ENCODE assay signal across 24 mouse cellular contexts in the genomic region with DNA sequence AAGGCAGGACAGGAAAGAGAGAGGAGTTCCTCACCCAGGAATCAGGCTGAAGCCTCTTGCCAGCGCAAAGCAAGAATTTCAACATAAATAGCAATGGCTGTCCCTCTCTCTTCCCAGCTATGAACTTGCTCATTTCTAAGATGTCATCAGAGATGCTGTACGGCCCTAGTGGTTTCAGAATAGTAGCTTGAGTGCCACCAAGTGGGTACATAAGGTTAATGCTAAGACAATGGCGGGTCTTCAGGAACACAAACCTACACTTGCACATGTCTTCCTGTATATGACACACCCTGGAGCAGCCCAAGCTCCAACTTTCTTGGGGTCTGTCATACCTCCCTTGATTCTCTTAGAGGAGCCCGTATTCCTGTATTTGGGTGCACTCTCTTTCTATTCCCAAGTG. TPM values are rescaled to one million over a fixed set of nuclear protein-coding genes. Genes with fewer than 3 reads are reported as not detected.
A peak's percentile ranks its signal among the peaks of the same experiment; 100 is the strongest.
DNase-seq lines count a peak whose midpoint lies in the region; ATAC-seq and TF ChIP-seq lines count a peak whose summit lies in the region.
"Had no signal": no experiment of that assay in that cellular context is flagged by ENCODE, and none has a peak within 500 bp of the region (broad histone marks: within the 10 kb centered on the region; RNA-seq: fewer than 3 reads in every experiment).

No protein-coding gene starts in this region.

- no peaks in the 10 kb centered on the region for H3K36me3 ChIP-seq in kidney, postnatal 0 days (ENCODE audit: insufficient read depth, low read length)
- no peaks in the 10 kb centered on the region for H3K36me3 ChIP-seq in kidney, embryonic 16.5 days (ENCODE audit: insufficient read depth, low read length)
- H3K36me3 ChIP-seq in hindbrain, embryonic 11.5 days (ENCODE audit: control insufficient read depth, insufficient read depth, low read length), result no peaks in the 10 kb centered on the region
- H3K36me3 ChIP-seq: embryonic facial prominence, embryonic 15.5 days; limb, embryonic 13.5 days had no signal

- 69% methylated on average over 4 of the region's 4 CpGs for WGBS in kidney, postnatal 0 days
- WGBS in kidney, embryonic 16.5 days, result 66% methylated on average over 4 of the region's 4 CpGs
- 77% methylated on average over 4 of the region's 4 CpGs for WGBS in hindbrain, embryonic 11.5 days

- no peaks in the 10 kb centered on the region for H3K9me3 ChIP-seq in kidney, postnatal 0 days (replicated peaks; ENCODE audit: low read length)
- no peaks in the 10 kb centered on the region for H3K9me3 ChIP-seq in kidney, embryonic 16.5 days (ENCODE audit: low read length)
- H3K9me3 ChIP-seq in hindbrain, embryonic 11.5 days (ENCODE audit: control insufficient read depth, low read length), result no peaks in the 10 kb centered on the region
- H3K9me3 ChIP-seq: embryonic facial prominence, embryonic 15.5 days; limb, embryonic 13.5 days had no signal

- no peak overlapping the region for H3K9ac ChIP-seq in kidney, postnatal 0 days (ENCODE audit: low read depth, low read length)
- H3K9ac ChIP-seq in kidney, embryonic 16.5 days (replicated peaks; ENCODE audit: low read length), result no peak overlapping the region
- H3K9ac ChIP-seq in hindbrain, embryonic 11.5 days (ENCODE audit: low read depth, low read length), result no peak overlapping the region
- H3K9ac ChIP-seq: embryonic facial prominence, embryonic 15.5 days; limb, embryonic 13.5 days had no signal

- no peak for ATAC-seq in kidney, postnatal 0 days (replicated peaks; ENCODE audit: low FRiP score, low read depth)
- ATAC-seq in kidney, embryonic 16.5 days (ENCODE audit: low FRiP score, low TSS enrichment), result no peak
- peak; percentile 22 to 39; a peak in 3 of 4 replicates for ATAC-seq in hematopoietic stem cell, adult 5-6 weeks (replicated peaks in 1 of 2; ENCODE audit: insufficient read depth in 1 of 2, low FRiP score in 2 of 2, low TSS enrichment in 1 of 2, low read depth in 1 of 2, poor library complexity in 2 of 2, severe bottlenecking in 2 of 2)
- no peak for ATAC-seq in hindbrain, embryonic 11.5 days (ENCODE audit: low FRiP score)
- ATAC-seq: forebrain, embryonic 14.5 days had no signal

- TF ChIP-seq CTCF in kidney, postnatal 0 days (IDR thresholded peaks at IDR 0.05; ENCODE audit: low read depth), result peak; percentile 32; the same call in 1 of the 2 replicates

- no peak overlapping the region for H3K27ac ChIP-seq in kidney, postnatal 0 days
- H3K27ac ChIP-seq in kidney, embryonic 16.5 days (ENCODE audit: low read length), result no peak overlapping the region
- no peak overlapping the region for H3K27ac ChIP-seq in hindbrain, embryonic 11.5 days (ENCODE audit: low read depth, low read length)
- H3K27ac ChIP-seq: embryonic facial prominence, embryonic 15.5 days; left cerebral cortex, adult 2 months; limb, embryonic 13.5 days had no signal

- no peaks in the 10 kb centered on the region for H3K27me3 ChIP-seq in kidney, postnatal 0 days (ENCODE audit: insufficient read depth, low read length)
- H3K27me3 ChIP-seq in kidney, embryonic 16.5 days (ENCODE audit: insufficient read depth, low read length), result no peaks in the 10 kb centered on the region
- no peaks in the 10 kb centered on the region for H3K27me3 ChIP-seq in hindbrain, embryonic 11.5 days (ENCODE audit: control insufficient read depth, insufficient read depth, low read length)
- H3K27me3 ChIP-seq: embryonic facial prominence, embryonic 15.5 days; limb, embryonic 13.5 days had no signal

- no peak overlapping the region for H3K4me3 ChIP-seq in kidney, postnatal 0 days (replicated peaks; ENCODE audit: low read depth, low read length)
- H3K4me3 ChIP-seq in kidney, embryonic 16.5 days (ENCODE audit: low read length), result no peak overlapping the region
- no peak overlapping the region for H3K4me3 ChIP-seq in hindbrain, embryonic 11.5 days (ENCODE audit: low read depth, low read length)
- H3K4me3 ChIP-seq: embryonic facial prominence, embryonic 15.5 days; left cerebral cortex, adult 2 months; limb, embryonic 13.5 days had no signal

- DNase-seq in kidney, postnatal 0 days (ENCODE audit: low spot score), result peak; percentile 14
- peak; percentile 33 for DNase-seq in thymus, postnatal 0 days (ENCODE audit: low spot score)
- DNase-seq in thymus, postnatal 36 days, result no peak
- peak; percentile 13 for DNase-seq in thymus, postnatal 4 days
- no peak for DNase-seq in gastrocnemius, postnatal 25 days
- no peak for DNase-seq in hindbrain, embryonic 11.5 days (ENCODE audit: low spot score)
- DNase-seq: adrenal gland, postnatal 10 days; cerebellum, postnatal 25 days; heart, postnatal 36 days; kidney, adult 11 months; lung, adult 2 months had no signal

- no peak overlapping the region for H3K4me2 ChIP-seq in kidney, postnatal 0 days (ENCODE audit: low read length)
- no peak overlapping the region for H3K4me2 ChIP-seq in kidney, embryonic 16.5 days (replicated peaks; ENCODE audit: low read depth, low read length)
- H3K4me2 ChIP-seq in hindbrain, embryonic 11.5 days (replicated peaks; ENCODE audit: low read depth, low read length), result no peak overlapping the region
- H3K4me2 ChIP-seq: embryonic facial prominence, embryonic 15.5 days; heart, embryonic 11.5 days; limb, embryonic 13.5 days; midbrain, embryonic 11.5 days had no signal

- H3K4me1 ChIP-seq in kidney, postnatal 0 days (replicated peaks; ENCODE audit: insufficient read depth, low read length), result no peaks in the 10 kb centered on the region
- no peaks in the 10 kb centered on the region for H3K4me1 ChIP-seq in kidney, embryonic 16.5 days (ENCODE audit: insufficient read depth, low read length)
- no peaks in the 10 kb centered on the region for H3K4me1 ChIP-seq in hindbrain, embryonic 11.5 days (replicated peaks; ENCODE audit: control insufficient read depth, insufficient read depth, low read length)
- H3K4me1 ChIP-seq: embryonic facial prominence, embryonic 15.5 days; limb, embryonic 13.5 days had no signal

RNA-seq across cellular contexts. Expression of a gene that starts 32.0 kb away (rescaled TPM):
- 4.5 and 5.0 TPM in 2 replicates for polyA plus RNA-seq in kidney, postnatal 0 days (2015; fragmentation: Nextera tagmentation; extraction: Ambion mirVana)
- 7.5 and 9.1 TPM in 2 replicates for polyA plus RNA-seq in kidney, embryonic 16.5 days (2015; fragmentation: Nextera tagmentation; extraction: Ambion mirVana)
- polyA plus RNA-seq in thymus, postnatal 0 days (2015; fragmentation: Nextera tagmentation; extraction: Ambion mirVana), result 3.0 and 3.2 TPM in 2 replicates
- total RNA-seq in hematopoietic stem cell, adult 5-6 weeks (2017), result 7.3 and 9.6 TPM in 2 replicates
- total RNA-seq in gastrocnemius, postnatal 25 days (2021), result 1 to 10 TPM; 1.4 to 1.7 TPM
- 14.0 and 15.1 TPM in 2 replicates for polyA plus RNA-seq in hindbrain, embryonic 11.5 days (2014; fragmentation: Nextera tagmentation; extraction: Ambion mirVana)

RNA-seq across cellular contexts. Expression of a gene that starts 51.3 kb away (rescaled TPM):
- polyA plus RNA-seq in kidney, postnatal 0 days (2015; fragmentation: Nextera tagmentation; extraction: Ambion mirVana), result 70.8 and 73.1 TPM in 2 replicates
- 66.2 and 68.1 TPM in 2 replicates for polyA plus RNA-seq in kidney, embryonic 16.5 days (2015; fragmentation: Nextera tagmentation; extraction: Ambion mirVana)
- 54.3 and 63.7 TPM in 2 replicates for polyA plus RNA-seq in thymus, postnatal 0 days (2015; fragmentation: Nextera tagmentation; extraction: Ambion mirVana)
- 26.0 and 39.5 TPM in 2 replicates for total RNA-seq in hematopoietic stem cell, adult 5-6 weeks (2017)
- total RNA-seq in gastrocnemius, postnatal 25 days (2021), result 1 to 10 TPM; 2.8 to 4.2 TPM
- polyA plus RNA-seq in hindbrain, embryonic 11.5 days (2014; fragmentation: Nextera tagmentation; extraction: Ambion mirVana), result 38.8 and 43.5 TPM in 2 replicates

RNA-seq across cellular contexts. Expression of a gene that starts 51.4 kb away (rescaled TPM):
- polyA plus RNA-seq in kidney, postnatal 0 days (2015; fragmentation: Nextera tagmentation; extraction: Ambion mirVana), result 12.6 and 14.8 TPM in 2 replicates
- 13.8 and 15.6 TPM in 2 replicates for polyA plus RNA-seq in kidney, embryonic 16.5 days (2015; fragmentation: Nextera tagmentation; extraction: Ambion mirVana)
- 2.2 and 3.4 TPM in 2 replicates for polyA plus RNA-seq in thymus, postnatal 0 days (2015; fragmentation: Nextera tagmentation; extraction: Ambion mirVana)
- 7.6 and 7.7 TPM in 2 replicates for total RNA-seq in hematopoietic stem cell, adult 5-6 weeks (2017)
- 1 to 10 TPM; 4.0 to 4.7 TPM for total RNA-seq in gastrocnemius, postnatal 25 days (2021)
- 16.2 and 16.7 TPM in 2 replicates for polyA plus RNA-seq in hindbrain, embryonic 11.5 days (2014; fragmentation: Nextera tagmentation; extraction: Ambion mirVana)

RNA-seq across cellular contexts. Expression of a gene that starts 53.2 kb away (rescaled TPM):
- polyA plus RNA-seq in kidney, postnatal 0 days (2015; fragmentation: Nextera tagmentation; extraction: Ambion mirVana), result 0.45 TPM in 1 of 2 replicates, not detected in the other
- not detected in 2 replicates for polyA plus RNA-seq in kidney, embryonic 16.5 days (2015; fragmentation: Nextera tagmentation; extraction: Ambion mirVana)
- polyA plus RNA-seq in thymus, postnatal 0 days (2015; fragmentation: Nextera tagmentation; extraction: Ambion mirVana), result not detected in 2 replicates
- total RNA-seq in hematopoietic stem cell, adult 5-6 weeks (2017), result not detected in 2 replicates
- total RNA-seq in gastrocnemius, postnatal 25 days (2021), result not detected
- polyA plus RNA-seq in hindbrain, embryonic 11.5 days (2014; fragmentation: Nextera tagmentation; extraction: Ambion mirVana), result not detected in 2 replicates
- total RNA-seq: adrenal gland, postnatal 10 days; gastrocnemius, adult 8-10 months; heart, postnatal 36 days; left cerebral cortex, adult 2 months had no signal
- polyA plus RNA-seq: embryonic facial prominence, embryonic 15.5 days; forebrain, embryonic 14.5 days; heart, embryonic 11.5 days; large intestine, adult 2 months; limb, embryonic 13.5 days; lung, adult 2 months; midbrain, embryonic 11.5 days; neural tube, embryonic 11.5 days; small intestine, adult 2 months; testis, adult 2 months had no signal

Comparison
In these comparisons a context has a peak if more than half of its experiments do, and no peak if none do; other contexts are left out.
1. DNase-seq: peak in kidney, postnatal 0 days (single experiment), thymus, postnatal 0 days (single experiment) and thymus, postnatal 4 days (single experiment); none in thymus, postnatal 36 days (0 of 2), gastrocnemius, postnatal 25 days (single experiment) and hindbrain, embryonic 11.5 days (single experiment).
2. ATAC-seq: peak in hematopoietic stem cell, adult 5-6 weeks (2 of 2); none in kidney, postnatal 0 days (single experiment), kidney, embryonic 16.5 days (single experiment) and hindbrain, embryonic 11.5 days (single experiment).